Mouse (Mus musculus) midbrain, postnatal 0 days (tissue): ENCODE data around the gene Elmsan1. TPM values are rescaled to one million over a fixed set of nuclear protein-coding genes. Genes with fewer than 3 reads are reported as not detected.
"Not testable (repeated sequence)": the region's sequence is repeated elsewhere in the genome, so short reads cannot be mapped to it uniquely, and the experiment has no call there.

Experiments
- ATAC-seq: fragments of 200-750 bp; cut with Nextera tagmentation; 2 replicates; pipeline ENCODE4 v1.8.0; 2017; ENCODE audit warnings: moderate number of reproducible peaks, mild to moderate bottlenecking, moderate TSS enrichment, moderate library complexity; ENCODE audit not compliant: low FRiP score
- DNase-seq: peaks from one replicate; pipeline ENCODE4 v3.0.0-alpha.2; 2015; ENCODE audit warnings: low spot score
- H3K27ac ChIP-seq: fragments of 300-500 bp; sonication (generic); 2 replicates; pipeline ENCODE4 v1.5.1; 2014; ENCODE audit warnings: low read depth, mild to moderate bottlenecking, low read length, mixed read lengths
- H3K27me3 ChIP-seq: fragments of 300-500 bp; sonication (generic); 2 replicates; pipeline ENCODE4 v1.6.1; 2014; ENCODE audit warnings: low read length, control low read depth, mixed read lengths; ENCODE audit not compliant: insufficient read depth
- H3K36me3 ChIP-seq: fragments of 300-500 bp; sonication (generic); 2 replicates; pipeline ENCODE4 v1.6.1; 2014; ENCODE audit warnings: low read length, control low read depth, mixed read lengths; ENCODE audit not compliant: insufficient read depth
- H3K4me1 ChIP-seq: fragments of 300-500 bp; sonication (generic); 2 replicates; pipeline ENCODE4 v1.6.1; 2014; ENCODE audit warnings: mild to moderate bottlenecking, control low read depth, antibody characterized with exemption, low read length, mixed read lengths; ENCODE audit not compliant: insufficient read depth
- H3K4me2 ChIP-seq: fragments of 300-500 bp; sonication (generic); 2 replicates; pipeline ENCODE4 v1.6.1; 2014; ENCODE audit warnings: low read depth, mild to moderate bottlenecking, low read length, mixed read lengths; ENCODE audit not compliant: poor library complexity, severe bottlenecking
- H3K4me3 ChIP-seq: fragments of 300-500 bp; sonication (generic); 2 replicates; pipeline ENCODE4 v1.5.1; 2014; ENCODE audit warnings: low read depth, mild to moderate bottlenecking, low read length, moderate library complexity
- H3K9ac ChIP-seq: fragments of 300-500 bp; sonication (generic); replicated peaks from 2 replicates; pipeline ENCODE4 v1.6.1; 2014; ENCODE audit warnings: mild to moderate bottlenecking, low read length, moderate library complexity, mixed read lengths; ENCODE audit not compliant: poor library complexity, severe bottlenecking
- H3K9me3 ChIP-seq: fragments of 300-500 bp; sonication (generic); 2 replicates; pipeline ENCODE4 v1.6.1; 2016; ENCODE audit warnings: low read length, control low read depth
- CTCF ChIP-seq: IDR thresholded peaks from 2 replicates; pipeline ENCODE4 v1.5.1; 2016; ENCODE audit warnings: antibody characterized with exemption, mild to moderate bottlenecking
- WGBS: fragments of 180-500 bp; shearing (Covaris S2); extraction: QIAGEN DNeasy Blood & Tissue Kit; methylation state at CpG from one replicate; pipeline ENCODE4 v1.1.7; 2014; 5-methylcytosine and 5-hydroxymethylcytosine counted together
- polyA plus RNA-seq: library from polyadenylated mRNA; unstranded; fragments of >200 nt; fragmentation: Nextera tagmentation; extraction: Ambion mirVana; gene quantifications from 2 replicates; pipeline ENCODE4 v1.2.1, GENCODE M21; 2015
- total RNA-seq: library from RNA; depleted of rRNA; stranded (reverse); fragments of >200 nt; gene quantifications from 2 replicates; pipeline ENCODE4 v1.2.3, GENCODE M21; 2014; rRNA removed

Elmsan1 gene
- total and polyA plus RNA-seq, 2 experiments from 2014 or later, result 3.0 to 15.6 TPM

DNA sequence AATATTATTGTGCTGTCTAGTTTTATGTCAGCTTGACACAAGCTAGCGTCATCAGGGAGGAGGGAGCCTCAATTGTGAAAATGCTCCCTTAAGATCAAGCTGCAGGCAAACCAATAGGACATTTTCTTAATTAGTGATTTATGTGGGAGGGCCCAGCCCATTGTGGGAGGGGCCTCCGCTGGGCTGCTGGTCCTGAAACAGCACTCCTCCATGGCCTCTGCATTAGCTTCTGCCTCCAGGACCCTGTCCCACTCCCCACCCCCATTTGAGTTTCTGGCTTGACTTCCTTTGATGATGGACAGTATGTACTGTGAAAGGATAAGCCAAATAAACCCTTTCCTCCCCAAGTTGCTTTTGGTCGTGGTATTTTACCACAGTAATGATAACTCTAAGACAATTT lies 111.7 kb downstream of the Elmsan1 start:
- H3K4me1 ChIP-seq, result no peaks in the 10 kb centered on the region
- ATAC-seq (no peak), DNase-seq (no peak)
- H3K4me2 ChIP-seq, result no peak overlapping the region
- H3K9ac ChIP-seq, result no peak overlapping the region
- no peak for TF ChIP-seq CTCF
- H3K27ac ChIP-seq, result no peak overlapping the region
- no peak overlapping the region for H3K4me3 ChIP-seq
- H3K27me3 ChIP-seq, result no peaks in the 10 kb centered on the region
- H3K9me3 ChIP-seq, result no peaks in the 10 kb centered on the region
- no peaks in the 10 kb centered on the region for H3K36me3 ChIP-seq
- WGBS, result 85% methylated on average over 3 of the region's 3 CpGs

GRCm38 (mm10) chr12:84101493-84101845 lies 117.2 kb downstream of the Elmsan1 start:
- ATAC-seq (no peak), DNase-seq (no peak)
- Histone ChIP-seq H3K4me3 (peak overlapping the region; percentile 50), H3K4me2 (peak overlapping the region; percentile 66), H3K27ac (0 out of 2 replicates have a peak overlapping the region, but pooled peaks have one; percentile 63), H3K9ac (peak overlapping the region; percentile 61; the same call in 1 of the 2 replicates), H3K9me3 (no peaks in the 10 kb centered on the region), H3K36me3 (no peaks in the 10 kb centered on the region), H3K4me1 (no peaks in the 10 kb centered on the region), H3K27me3 (no peaks in the 10 kb centered on the region)
- no peak for TF ChIP-seq CTCF
- WGBS, result 60% methylated on average over 2 of the region's 2 CpGs

DNA sequence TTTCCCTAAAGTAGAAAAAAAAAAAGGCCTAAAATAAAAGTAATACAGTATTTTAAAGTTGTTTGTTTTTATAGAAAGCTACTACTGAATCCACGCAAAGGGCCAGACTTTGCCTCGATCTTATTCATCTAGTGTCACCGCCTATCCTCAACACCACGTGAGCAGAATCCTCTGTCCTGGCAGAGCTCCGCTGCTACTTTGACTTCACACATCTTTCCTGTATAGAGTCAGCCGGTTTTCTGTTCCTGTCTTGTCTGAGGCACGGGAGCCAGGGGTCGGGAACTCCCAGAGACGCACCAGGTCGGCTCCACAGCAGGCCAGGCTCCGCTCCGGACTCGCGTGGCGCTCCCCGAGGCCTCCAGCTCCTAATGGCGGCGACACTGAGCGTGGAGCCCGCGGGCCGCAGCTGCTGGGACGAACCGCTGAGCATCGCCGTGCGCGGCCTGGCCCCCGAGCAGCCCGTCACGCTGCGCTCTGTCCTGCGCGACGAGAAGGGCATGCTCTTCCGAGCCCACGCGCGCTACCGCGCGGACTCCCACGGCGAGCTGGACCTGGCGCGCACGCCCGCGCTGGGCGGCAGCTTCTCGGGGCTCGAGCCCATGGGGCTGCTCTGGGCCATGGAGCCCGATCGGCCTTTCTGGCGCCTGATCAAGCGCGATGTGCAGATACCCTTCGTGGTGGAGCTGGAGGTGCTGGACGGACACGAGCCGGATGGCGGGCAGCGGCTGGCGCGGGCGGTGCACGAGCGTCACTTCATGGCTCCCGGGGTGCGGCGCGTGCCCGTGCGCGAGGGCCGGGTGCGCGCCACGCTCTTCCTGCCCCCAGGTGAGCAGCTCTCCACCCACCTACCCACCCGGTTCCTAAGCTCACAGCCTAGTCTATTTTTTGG lies 117.8 kb downstream of the Elmsan1 start, which contains the start of gene Acot6:
TSS of gene Acot6 (plus strand) at position 51 of the 889 bp plus-strand sequence.
- WGBS, result under 1% methylated on average over 62 of the region's 80 CpGs

DNA sequence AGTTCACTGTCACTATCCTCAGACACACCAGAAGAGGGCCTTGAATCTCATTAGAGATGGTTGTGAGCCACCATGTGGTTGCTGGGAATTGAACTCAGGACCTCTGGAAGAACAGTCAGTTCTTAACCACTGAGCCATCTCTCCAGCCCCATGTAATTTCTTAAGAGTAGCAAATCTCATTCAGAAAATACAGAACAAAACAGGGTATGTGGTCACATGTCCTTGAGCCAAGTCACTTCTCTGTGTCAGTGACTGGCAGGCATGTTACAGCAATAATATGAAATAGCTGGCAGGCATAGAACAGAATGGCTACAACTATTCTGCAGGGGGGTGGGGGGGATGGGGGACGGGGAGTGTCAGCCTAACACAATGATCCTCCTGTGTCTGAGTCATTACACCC lies 118.6 kb downstream of the Elmsan1 start:
- H3K4me1 ChIP-seq, result no peaks in the 10 kb centered on the region
- no peak for DNase-seq
- no peaks in the 10 kb centered on the region for H3K36me3 ChIP-seq
- H3K27ac ChIP-seq, result no peak overlapping the region
- no peak for ATAC-seq
- WGBS, result 48% methylated on average over 1 of the region's 1 CpGs
- TF ChIP-seq CTCF, result no peak
- H3K27me3 ChIP-seq, result no peaks in the 10 kb centered on the region
- H3K9ac ChIP-seq, result no peak overlapping the region
- H3K9me3 ChIP-seq, result no peaks in the 10 kb centered on the region
- peak overlapping the region; percentile 66 for H3K4me2 ChIP-seq
- peak overlapping the region; percentile 50; the same call in 1 of the 2 replicates for H3K4me3 ChIP-seq

More for the DNA sequence above, 117.8 kb downstream of the Elmsan1 start, which contains the start of gene Acot6:
- DNase-seq (peak; percentile 68), ATAC-seq (peak; percentile 79)
- peak within 1 kb of the TSS; percentile 61 for H3K9ac ChIP-seq
- not testable (repeated sequence) for H3K4me1 ChIP-seq, H3K27me3 ChIP-seq, H3K9me3 ChIP-seq, H3K36me3 ChIP-seq
- H3K4me2 ChIP-seq, result peak within 1 kb of the TSS; percentile 66
- H3K4me3 ChIP-seq, result peak within 1 kb of the TSS; percentile 50
- peak; percentile 16; the same call in 1 of the 2 replicates for TF ChIP-seq CTCF
- peak within 1 kb of the TSS; percentile 63 for H3K27ac ChIP-seq

GRCm38 (mm10) chr12:84099605-84100004 lies 119.1 kb downstream of the Elmsan1 start:
- Histone ChIP-seq H3K4me2 (no peak overlapping the region), H3K4me3 (no peak overlapping the region), H3K9me3 (no peaks in the 10 kb centered on the region), H3K36me3 (no peaks in the 10 kb centered on the region), H3K4me1 (no peaks in the 10 kb centered on the region), H3K27ac (no peak overlapping the region), H3K9ac (no peak overlapping the region), H3K27me3 (no peaks in the 10 kb centered on the region)
- ATAC-seq (no peak), DNase-seq (no peak)
- 99% methylated on average over 2 of the region's 2 CpGs for WGBS
- TF ChIP-seq CTCF, result no peak

Other genes with a start within 250 kb of the Elmsan1 start
- 0.05 TPM in 1 of 2 replicates, not detected in the other for gene Heatr4, start 234.0 kb downstream of the Elmsan1 start, total RNA-seq
- gene Heatr4, start 234.0 kb downstream of the Elmsan1 start, polyA plus RNA-seq, result 0.10 TPM in 1 of 2 replicates, not detected in the other
- gene Acot2, start 231.0 kb downstream of the Elmsan1 start, total RNA-seq, result 16.7 and 20.7 TPM in 2 replicates
- gene Acot2, start 231.0 kb downstream of the Elmsan1 start, polyA plus RNA-seq, result 22.1 and 26.0 TPM in 2 replicates
- gene Acot1, start 209.4 kb downstream of the Elmsan1 start, total RNA-seq, result 117 and 120 TPM in 2 replicates
- gene Acot1, start 209.4 kb downstream of the Elmsan1 start, polyA plus RNA-seq, result 114 and 120 TPM in 2 replicates
- gene Acot4, start 180.5 kb downstream of the Elmsan1 start, total RNA-seq, result 0.33 and 1.7 TPM in 2 replicates
- gene Acot4, start 180.5 kb downstream of the Elmsan1 start, polyA plus RNA-seq, result 0.84 and 1.3 TPM in 2 replicates
- not detected in 2 replicates for gene Gm49366, start 179.9 kb downstream of the Elmsan1 start, total RNA-seq
- gene Gm49366, start 179.9 kb downstream of the Elmsan1 start, polyA plus RNA-seq, result not detected in 2 replicates
- 0.77 and 3.4 TPM in 2 replicates for gene Acot3, start 166.7 kb downstream of the Elmsan1 start, total RNA-seq
- gene Acot3, start 166.7 kb downstream of the Elmsan1 start, polyA plus RNA-seq, result 0.99 and 2.0 TPM in 2 replicates
- 1.5 and 2.0 TPM in 2 replicates for gene Acot5, start 149.6 kb downstream of the Elmsan1 start, total RNA-seq
- 0.77 and 1.1 TPM in 2 replicates for gene Acot5, start 149.6 kb downstream of the Elmsan1 start, polyA plus RNA-seq
- 4.7 and 5.8 TPM in 2 replicates for gene Acot6, start 118.2 kb downstream of the Elmsan1 start, total RNA-seq
- gene Acot6, start 118.2 kb downstream of the Elmsan1 start, polyA plus RNA-seq, result 1.4 and 1.7 TPM in 2 replicates
- gene Dnal1, start 104.5 kb downstream of the Elmsan1 start, total RNA-seq, result 15.6 and 17.1 TPM in 2 replicates
- 7.1 and 10.7 TPM in 2 replicates for gene Dnal1, start 104.5 kb downstream of the Elmsan1 start, polyA plus RNA-seq
- gene Pnma1, start 70.4 kb downstream of the Elmsan1 start, total RNA-seq, result 6.0 and 8.1 TPM in 2 replicates
- 8.2 and 8.9 TPM in 2 replicates for gene Pnma1, start 70.4 kb downstream of the Elmsan1 start, polyA plus RNA-seq
- gene Ptgr2, start 66.4 kb upstream of the Elmsan1 start, total RNA-seq, result 13.6 and 16.5 TPM in 2 replicates
- gene Ptgr2, start 66.4 kb upstream of the Elmsan1 start, polyA plus RNA-seq, result 18.8 and 19.6 TPM in 2 replicates
- 55.9 and 60.4 TPM in 2 replicates for gene Zfp410, start 98.0 kb upstream of the Elmsan1 start, total RNA-seq
- 44.7 and 48.5 TPM in 2 replicates for gene Zfp410, start 98.0 kb upstream of the Elmsan1 start, polyA plus RNA-seq
- gene Coq6, start 142.8 kb upstream of the Elmsan1 start, total RNA-seq, result 56.6 and 60.9 TPM in 2 replicates
- gene Coq6, start 142.8 kb upstream of the Elmsan1 start, polyA plus RNA-seq, result 40.6 and 41.6 TPM in 2 replicates
- 10.4 and 12.5 TPM in 2 replicates for gene Fam161b, start 143.0 kb upstream of the Elmsan1 start, total RNA-seq
- gene Fam161b, start 143.0 kb upstream of the Elmsan1 start, polyA plus RNA-seq, result 11.4 and 14.1 TPM in 2 replicates
- gene Entpd5, start 190.1 kb upstream of the Elmsan1 start, total RNA-seq, result 15.6 and 15.9 TPM in 2 replicates
- gene Entpd5, start 190.1 kb upstream of the Elmsan1 start, polyA plus RNA-seq, result 12.4 and 14.1 TPM in 2 replicates
- gene Bbof1, start 190.2 kb upstream of the Elmsan1 start, total RNA-seq, result 1.3 and 2.1 TPM in 2 replicates
- gene Bbof1, start 190.2 kb upstream of the Elmsan1 start, polyA plus RNA-seq, result 2.4 and 3.2 TPM in 2 replicates
- gene Rnf113a2, start 198.3 kb upstream of the Elmsan1 start, total RNA-seq, result 8.8 and 11.7 TPM in 2 replicates
- gene Rnf113a2, start 198.3 kb upstream of the Elmsan1 start, polyA plus RNA-seq, result 18.4 and 19.1 TPM in 2 replicates
- gene Aldh6a1, start 232.1 kb upstream of the Elmsan1 start, total RNA-seq, result 41.3 and 45.4 TPM in 2 replicates
- 37.4 and 40.1 TPM in 2 replicates for gene Aldh6a1, start 232.1 kb upstream of the Elmsan1 start, polyA plus RNA-seq
- gene Lin52, start 232.5 kb upstream of the Elmsan1 start, total RNA-seq, result 33.4 and 67.8 TPM in 2 replicates
- 22.8 and 26.7 TPM in 2 replicates for gene Lin52, start 232.5 kb upstream of the Elmsan1 start, polyA plus RNA-seq